Mouse (Mus musculus): Measurements from ENCODE around the gene Orai1.

DNA sequence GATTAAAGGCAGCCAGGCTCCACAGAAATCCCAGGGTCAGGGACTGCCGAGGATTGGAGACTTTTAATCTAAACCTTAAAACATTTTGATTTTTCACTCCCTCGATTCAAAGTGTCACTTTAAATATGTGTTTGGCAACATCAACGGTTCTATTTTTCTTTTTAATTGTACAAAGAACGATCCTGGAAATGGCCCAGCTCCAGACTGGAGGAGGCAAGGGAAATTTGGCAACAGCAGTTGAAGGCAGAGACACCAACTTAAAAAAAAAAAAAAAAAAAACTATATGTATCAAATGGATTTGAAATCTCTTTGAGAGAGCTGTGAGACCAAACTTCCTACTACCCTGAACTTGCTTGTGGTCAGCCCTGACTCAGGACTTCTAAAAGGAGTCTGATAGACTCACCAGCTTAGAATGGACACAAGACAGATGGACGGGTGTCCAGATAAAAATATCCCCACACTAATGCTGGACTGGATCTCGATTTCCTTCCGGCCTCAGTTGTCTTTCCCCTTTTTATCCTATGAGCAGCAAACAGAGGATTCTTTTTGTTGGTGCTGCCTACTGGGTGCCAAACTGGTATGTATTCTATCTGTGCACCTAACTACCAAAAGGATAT is 5.9 kb upstream of the Orai1 start:
- TF ChIP-seq MYOD1 (IDR thresholded peaks at IDR 0.05; ENCODE audit: control insufficient read depth, insufficient read length, low read depth) (no peak), CTCF (IDR thresholded peaks at IDR 0.05; ENCODE audit: control insufficient read depth, insufficient read depth, insufficient read length) (no peak), USF1 (IDR thresholded peaks at IDR 0.05; ENCODE audit: low read depth) (no peak), MAX (IDR thresholded peaks at IDR 0.05) (no peak), MYOG (IDR thresholded peaks at IDR 0.05; ENCODE audit: control insufficient read depth, extremely low read depth, insufficient read length) (no peak), CEBPB (IDR thresholded peaks at IDR 0.05; ENCODE audit: low read depth) (no peak)

Data from C2C12 (cell line).